Mouse (Mus musculus) monocyte, adult 2 months (primary cell): ENCODE measurements around the gene Dusp8.

Experiments used
- DNase-seq, 2 experiments: peaks; one replicate each; pipeline ENCODE4 v3.0.0; 2022; ENCODE audit warnings: low spot score in 2 of 2, low read depth in 1 of 2

Dusp8 gene

GRCm38 (mm10) chr7:142055431-142055830 lies 40.2 kb downstream of the Dusp8 start:
- DNase-seq, result no peak

- no peak for DNase-seq
Measured at GRCm38 (mm10) chr7:142050536-142050935, 45.1 kb downstream of the Dusp8 start.

GRCm38 (mm10) chr7:142045932-142046331 lies 49.7 kb downstream of the Dusp8 start:
- no peak for DNase-seq

- DNase-seq, result no peak
Measured at GRCm38 (mm10) chr7:142045344-142045743, 50.3 kb downstream of the Dusp8 start.

- DNase-seq, result no peak
Measured at GRCm38 (mm10) chr7:142040756-142041155, 54.9 kb downstream of the Dusp8 start.

- DNase-seq, result no peak
Measured at GRCm38 (mm10) chr7:142037553-142038170, 58.0 kb downstream of the Dusp8 start.

GRCm38 (mm10) chr7:142035048-142035811 lies 60.4 kb downstream of the Dusp8 start:
- no peak for DNase-seq

GRCm38 (mm10) chr7:142034198-142034597 lies 61.4 kb downstream of the Dusp8 start:
- DNase-seq, result no peak

GRCm38 (mm10) chr7:142030073-142030472 lies 65.6 kb downstream of the Dusp8 start:
- DNase-seq, result no peak
